Mouse (Mus musculus) layer of hippocampus, postnatal 10 days (tissue): ENCODE measurements at regions not wholly inside any gene's neighbourhood (a gene's known extent, or its start where the extent isn't known, plus 50 kb on each side); places are given as distances from the start of the nearest gene placed in this dataset.
"Not testable (repeated sequence)": the region's sequence is repeated elsewhere in the genome, so short reads cannot be mapped to it uniquely, and the experiment has no call there.

ENCODE experiments used
- DNase-seq, 2 experiments: peaks; one replicate each; pipeline ENCODE4 v3.0.0; 2021; ENCODE audit warnings: low spot score in 2 of 2

DNA sequence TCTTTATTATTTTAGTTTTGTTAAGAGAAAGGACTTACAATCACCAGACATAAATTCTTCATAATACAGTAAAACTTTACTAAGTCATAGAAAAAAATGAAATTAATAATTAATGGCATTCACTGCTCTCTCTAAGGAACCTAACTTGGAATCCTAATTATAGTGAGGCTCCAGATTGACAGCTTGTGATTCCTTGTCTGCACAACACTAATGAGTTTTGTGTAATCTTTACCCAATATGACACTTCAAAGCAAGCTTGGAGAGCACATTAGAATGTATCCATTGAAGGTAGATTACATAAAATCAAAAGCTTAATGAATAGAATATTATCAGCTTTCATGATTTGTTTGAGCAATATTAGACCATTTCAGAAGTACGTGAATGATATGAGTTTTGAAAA is 1914.7 kb downstream of the Efna5 start:
- no peak for DNase-seq

DNA sequence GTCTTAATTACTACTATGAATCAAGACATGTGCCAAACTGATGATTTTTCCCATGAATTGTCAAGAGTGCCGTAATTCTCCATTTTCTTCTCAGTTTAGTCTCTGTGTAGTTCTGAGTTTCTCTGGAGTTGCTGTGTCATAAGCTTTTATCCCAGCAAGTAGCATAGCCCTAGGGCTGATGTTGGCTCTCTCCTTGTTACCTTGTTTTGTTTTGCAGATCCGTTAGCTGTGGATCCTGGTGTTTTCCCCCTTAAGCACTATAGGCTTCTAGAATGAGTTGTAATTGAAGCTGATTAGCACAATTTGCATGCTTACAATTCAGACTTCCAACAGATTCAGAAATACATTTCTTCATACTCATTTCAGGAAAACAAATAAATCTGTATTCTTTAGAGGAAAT is 1915.5 kb downstream of the Efna5 start:
- no peak for DNase-seq

- DNase-seq: no peak
These were observed 1929.7 kb downstream of the Efna5 start for GRCm38 (mm10) chr17:60951464-60951863.

GRCm38 (mm10) chr17:60937754-60938508 is 1924.8 kb upstream of the Nudt12 start:
- DNase-seq: no peak

GRCm38 (mm10) chr17:60934223-60934622 is 1921.1 kb upstream of the Nudt12 start:
- no peak for DNase-seq

DNA sequence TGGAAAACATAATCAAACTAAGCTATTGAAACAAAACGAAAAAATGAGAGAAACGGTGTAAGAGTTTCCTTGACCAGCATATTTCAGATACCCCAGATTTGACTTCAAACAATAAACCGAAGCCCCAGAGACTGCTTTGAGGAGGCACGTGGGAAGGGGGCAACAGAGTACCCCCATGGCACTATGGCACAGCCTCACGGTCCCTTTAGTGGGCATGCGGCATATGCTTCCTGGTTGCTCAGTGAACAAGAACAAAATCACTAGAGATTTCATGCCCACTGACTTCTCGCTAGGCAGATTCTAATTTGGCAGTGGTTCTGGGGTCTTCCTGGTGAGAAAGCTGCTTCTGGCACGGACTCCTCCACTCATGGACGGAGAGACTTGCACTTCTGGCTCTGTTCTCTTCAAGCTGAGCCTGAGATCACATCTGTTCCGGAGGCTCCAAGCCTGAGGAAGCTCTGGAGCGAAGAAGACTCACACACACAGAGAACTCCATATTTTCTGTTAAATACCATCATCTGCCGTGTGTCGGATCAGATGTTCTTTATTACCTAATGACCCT is 1912.7 kb upstream of the Nudt12 start:
- DNase-seq: peak in 1 of 2 experiments; percentile 12

DNA sequence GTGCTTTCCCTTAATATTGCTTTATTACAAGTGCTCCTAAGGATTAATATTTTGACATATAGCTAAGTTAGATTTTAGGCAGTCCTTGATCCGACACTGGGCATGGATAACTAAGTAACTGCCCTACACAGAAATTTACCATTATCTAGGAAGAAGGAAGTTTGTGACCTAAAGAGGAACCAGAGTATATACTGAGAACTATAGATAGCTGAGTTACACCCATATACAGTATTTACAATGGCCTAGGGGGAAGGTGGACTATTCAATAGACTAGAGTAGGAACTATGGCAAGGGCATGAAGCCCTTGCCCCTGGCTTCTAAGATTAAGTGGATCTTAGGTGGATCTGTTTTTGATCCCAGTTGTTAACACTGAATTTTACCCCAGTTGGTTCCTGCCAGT is 1869.5 kb upstream of the Nudt12 start:
- DNase-seq: not testable (repeated sequence)

GRCm38 (mm10) chr17:60857445-60857844 is 1844.3 kb upstream of the Nudt12 start:
- DNase-seq: no peak

DNA sequence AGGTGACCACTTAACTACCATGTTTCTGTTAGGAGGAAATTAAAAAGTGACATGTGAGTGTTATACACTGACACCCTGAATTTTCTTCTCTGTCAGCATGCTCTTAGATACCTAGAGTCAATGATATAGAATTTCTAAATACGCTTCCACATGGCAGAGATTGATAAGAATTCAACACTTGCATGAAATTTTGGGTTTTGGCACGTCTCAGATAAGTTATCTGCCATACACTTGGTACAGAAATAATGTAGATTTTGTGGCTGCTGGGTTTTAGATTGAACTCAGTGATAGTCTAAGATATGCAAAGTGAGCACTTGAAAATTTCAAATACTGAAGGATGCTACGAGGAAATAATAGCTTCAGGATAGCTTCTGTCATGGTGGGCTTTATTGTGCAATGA is 1841.5 kb upstream of the Nudt12 start:
- DNase-seq: no peak

- not testable (repeated sequence) for DNase-seq
These were observed 1825.6 kb upstream of the Nudt12 start for GRCm38 (mm10) chr17:60838794-60839193.

DNA sequence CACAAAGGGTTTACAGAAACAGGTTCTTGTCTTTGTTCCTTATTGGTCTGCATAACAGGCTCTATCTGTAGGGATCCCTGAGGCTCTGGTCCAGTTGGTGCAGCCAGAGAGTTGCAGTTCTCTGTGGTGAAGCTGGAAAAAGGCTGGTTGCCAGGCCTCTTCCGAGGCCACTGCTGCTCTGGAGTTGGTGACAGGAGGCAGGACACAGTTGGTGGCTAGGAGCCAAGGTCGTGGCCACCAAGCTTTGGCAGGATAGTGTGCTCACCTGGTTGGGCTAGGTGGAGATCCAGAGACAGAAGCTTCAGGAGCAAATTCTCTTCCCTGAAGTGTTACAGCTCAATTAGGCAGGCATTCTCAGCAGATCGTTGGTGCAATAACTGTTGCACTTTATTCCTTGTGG is 1819.4 kb upstream of the Nudt12 start:
- no peak for DNase-seq

DNA sequence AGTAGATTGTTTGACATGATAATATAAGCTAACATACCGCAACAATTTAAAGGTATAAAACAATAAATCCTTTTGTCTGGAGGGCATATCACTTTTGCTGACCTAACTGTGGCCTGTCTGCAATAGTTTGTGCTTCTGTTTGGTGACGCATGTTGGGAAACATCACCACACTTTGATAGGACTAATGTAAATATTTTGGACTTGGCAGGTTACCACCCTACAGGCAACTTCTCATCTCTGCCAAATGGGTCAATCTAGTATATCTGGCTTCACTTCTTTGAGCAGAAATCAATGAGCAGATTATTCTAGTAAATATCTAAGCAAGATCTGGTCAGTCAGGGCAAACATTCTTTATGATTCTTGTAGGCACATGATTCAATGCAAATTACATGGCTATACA is 1817.3 kb upstream of the Nudt12 start:
- DNase-seq: no peak

- no peak for DNase-seq
These were observed 1791.7 kb upstream of the Nudt12 start for GRCm38 (mm10) chr17:60804715-60805449.

- DNase-seq: no peak
These were observed 1749.1 kb upstream of the Nudt12 start for GRCm38 (mm10) chr17:60762270-60762669.

GRCm38 (mm10) chr17:60761100-60761499 is 1747.9 kb upstream of the Nudt12 start:
- peak in 1 of 2 experiments; percentile 4 for DNase-seq

GRCm38 (mm10) chr17:60742856-60743255 is 1729.7 kb upstream of the Nudt12 start:
- DNase-seq: no peak

DNA sequence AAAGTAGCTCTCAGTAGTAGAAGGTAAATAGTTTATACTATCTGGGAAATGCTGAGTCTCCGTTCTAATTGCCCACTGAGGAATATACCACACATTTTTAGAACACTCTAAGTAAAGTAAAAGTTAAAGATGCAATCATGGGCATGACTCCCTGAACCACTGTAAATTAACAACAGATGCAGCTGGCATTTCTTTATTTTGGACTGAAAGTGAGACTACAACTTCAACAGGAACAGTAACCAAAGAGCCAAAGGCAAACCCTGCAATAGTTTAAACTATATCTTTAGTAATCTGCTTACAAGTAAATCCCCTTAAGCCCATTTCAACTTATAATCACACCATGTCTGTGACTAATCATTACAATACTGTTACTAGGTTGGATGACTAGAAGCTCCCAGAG is 1725.0 kb upstream of the Nudt12 start:
- DNase-seq: no peak

DNA sequence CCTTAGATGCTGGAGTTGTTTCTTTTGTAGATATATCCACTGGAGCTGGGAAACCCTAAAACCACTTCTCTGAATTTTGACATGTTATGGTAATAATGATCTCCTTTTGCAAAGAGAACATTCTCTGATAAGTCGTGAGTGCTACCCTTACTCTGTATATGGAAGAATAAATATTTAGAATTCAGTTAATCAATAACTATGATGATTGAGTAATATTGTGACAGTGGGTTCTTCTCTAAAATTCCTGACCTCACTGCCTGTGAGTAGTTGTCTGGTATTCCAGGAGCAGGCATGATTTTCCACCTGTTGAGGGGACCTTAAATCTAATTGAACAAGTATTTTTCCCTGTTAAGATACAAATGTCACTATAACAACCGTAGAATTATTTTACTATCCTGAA is 1707.0 kb upstream of the Nudt12 start:
- no peak for DNase-seq

DNA sequence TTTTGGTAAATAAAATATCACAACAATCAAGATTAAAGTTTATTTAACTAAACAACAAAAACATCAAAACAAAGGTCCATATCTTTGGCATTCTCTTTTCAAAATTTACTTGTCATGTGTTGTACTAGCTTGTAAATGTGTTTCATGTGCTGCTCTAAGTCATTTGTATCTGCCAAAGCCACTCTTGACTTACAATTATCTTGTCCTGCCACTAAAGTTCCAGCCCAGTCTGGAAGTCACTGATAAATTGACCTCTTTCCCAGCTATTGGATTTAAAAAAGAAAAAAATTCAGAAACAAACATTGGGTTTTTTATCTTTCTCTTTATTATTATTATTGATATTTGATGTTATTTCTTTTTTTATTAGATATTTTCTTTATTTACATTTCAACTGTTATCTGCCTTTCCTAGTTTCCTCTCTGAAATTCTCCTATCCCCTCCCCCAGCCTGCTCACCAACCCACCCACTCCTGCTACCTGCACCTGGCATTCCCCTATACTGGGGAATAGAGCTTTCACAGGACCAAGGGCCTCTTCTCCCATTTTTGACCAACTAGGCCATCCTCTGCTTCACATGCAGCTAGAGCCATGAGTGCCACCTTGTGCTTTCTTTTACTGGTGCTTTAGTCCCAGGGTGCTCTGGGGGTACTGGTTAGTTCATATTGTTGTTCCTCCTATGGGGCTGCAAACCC is 1704.9 kb upstream of the Nudt12 start:
- no peak for DNase-seq

DNA sequence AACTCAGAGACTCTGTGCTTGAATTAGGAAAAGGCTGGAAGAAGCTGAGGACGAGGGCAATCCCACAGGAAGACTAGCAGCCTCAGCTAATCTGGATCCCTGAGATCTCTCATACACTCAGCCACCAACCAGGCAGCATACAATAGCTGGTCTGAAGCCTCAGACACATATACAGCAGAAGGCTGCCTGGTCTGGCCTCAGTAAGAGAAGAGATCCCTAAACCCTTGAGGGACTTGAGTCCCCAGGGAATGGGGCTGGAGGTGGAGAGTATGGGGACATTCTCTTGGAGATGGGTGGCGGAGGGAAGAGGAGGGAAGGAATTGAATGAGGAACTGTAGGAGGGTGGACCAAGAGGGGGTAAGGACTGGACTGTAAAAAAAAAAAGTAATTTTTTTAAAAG is 1704.3 kb upstream of the Nudt12 start:
- DNase-seq: no peak
